Mouse (Mus musculus): ENCODE data around the gene Krt39. TPM values are rescaled to one million over a fixed set of nuclear protein-coding genes. Genes with fewer than 3 reads are reported as not detected.

Krt39 gene
- not detected in 2 replicates for total RNA-seq (2014; fragmentation: Nextera tagmentation)
- not detected in 2 replicates for total RNA-seq (2017)

DNA sequence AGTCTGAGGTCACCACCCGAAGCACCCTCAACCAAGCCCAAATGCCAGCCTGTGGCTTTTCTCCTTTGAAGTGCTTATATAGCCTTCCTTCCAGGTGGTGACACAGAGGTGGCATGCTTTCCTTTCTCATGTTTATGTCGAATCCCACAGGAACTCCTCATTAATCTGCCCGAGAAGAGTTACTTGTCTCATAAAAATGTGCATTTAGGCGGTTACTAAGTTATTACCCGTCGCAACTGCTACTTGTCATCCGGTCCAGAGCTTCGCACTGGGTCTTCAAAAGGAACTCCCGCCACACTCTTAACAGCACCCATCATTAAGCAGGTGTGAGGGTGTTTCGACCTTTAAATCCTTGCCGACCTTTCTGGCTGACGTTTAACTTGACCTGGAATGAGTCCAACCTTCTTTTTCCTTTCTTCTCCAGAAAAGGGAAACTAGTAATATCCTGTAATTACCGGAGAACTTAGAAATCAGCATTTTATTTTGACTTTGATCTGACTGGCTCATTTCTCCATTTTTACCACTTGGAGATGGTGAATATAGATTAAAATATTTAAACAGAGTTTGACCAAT, at the start of gene Krt39:
Gene Krt39, minus strand, starts transcription at position 51 of the 573 bp plus-strand sequence.
- ATAC-seq (replicated peaks; ENCODE audit: low FRiP score, low TSS enrichment, poor library complexity, severe bottlenecking) = no peak

DNA sequence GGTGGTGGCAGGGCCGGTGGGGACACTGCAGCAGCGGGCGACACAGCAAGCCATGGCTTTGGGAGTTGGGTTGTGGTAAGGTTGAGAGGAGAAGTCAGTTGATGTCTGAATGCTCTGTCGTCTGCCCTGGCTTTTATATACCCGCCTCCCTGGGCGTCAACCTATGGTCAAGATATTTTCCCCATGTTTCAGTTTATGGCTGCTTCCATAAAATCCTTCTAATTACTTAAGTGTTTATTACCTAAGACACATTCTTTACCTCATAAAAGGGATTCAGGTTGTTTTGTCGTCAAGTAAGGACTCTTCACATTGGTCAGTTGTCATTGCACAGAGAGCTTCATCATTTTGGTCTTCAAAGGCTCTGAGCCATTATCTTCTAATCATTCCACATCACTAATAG, 45.4 kb upstream of the Krt39 start, which contains the start of gene Krtap3-1:
Gene Krtap3-1, minus strand, starts transcription at position 101 of the 400 bp plus-strand sequence.
- ATAC-seq (replicated peaks; ENCODE audit: low FRiP score, low TSS enrichment, poor library complexity, severe bottlenecking) = no peak

DNA sequence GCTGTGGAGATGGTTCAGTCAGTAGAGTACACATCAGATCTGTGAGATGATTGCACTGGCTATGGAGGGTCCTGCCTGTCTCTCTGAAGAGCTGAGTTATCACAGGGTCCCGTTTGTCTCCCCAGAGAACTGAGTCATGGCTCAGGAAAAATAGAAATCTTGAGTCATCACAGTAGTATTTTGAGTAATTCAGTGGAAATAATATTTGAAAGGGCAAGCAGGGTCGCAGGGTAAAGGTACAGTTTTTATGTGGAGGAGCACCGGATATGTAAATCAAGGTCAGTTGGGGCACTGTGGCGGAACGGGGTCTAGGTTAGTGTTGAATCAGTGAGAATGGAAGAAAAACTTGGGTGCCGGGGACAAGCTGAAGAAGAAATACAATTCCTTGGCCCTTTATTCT, 41.4 kb upstream of the Krt39 start:
- no peak for ATAC-seq (replicated peaks; ENCODE audit: low FRiP score, low TSS enrichment, poor library complexity, severe bottlenecking)

DNA sequence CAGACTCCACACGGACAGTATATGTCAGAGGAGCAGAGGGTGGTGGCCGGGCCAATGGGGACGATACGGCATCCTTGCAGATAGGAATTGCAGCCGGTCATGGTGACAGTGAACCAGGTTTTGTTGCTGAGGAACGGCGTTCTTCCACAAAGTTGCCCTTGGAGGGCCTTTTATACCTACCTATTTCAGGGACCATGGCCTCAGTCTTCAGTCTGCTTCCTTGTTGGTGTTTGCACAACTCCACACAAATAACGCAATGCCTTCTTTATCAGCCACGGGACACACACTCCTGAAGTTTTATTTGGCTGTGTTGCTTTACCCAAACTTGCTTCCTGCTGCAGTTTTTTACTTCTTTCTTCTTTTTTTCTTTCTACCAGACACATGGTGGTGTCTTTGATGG, 38.2 kb upstream of the Krt39 start, which contains the start of gene Gm11939:
Gene Gm11939, minus strand, starts transcription at position 101 of the 400 bp plus-strand sequence.
- ATAC-seq (replicated peaks; ENCODE audit: low FRiP score, low TSS enrichment, poor library complexity, severe bottlenecking) = no peak

DNA sequence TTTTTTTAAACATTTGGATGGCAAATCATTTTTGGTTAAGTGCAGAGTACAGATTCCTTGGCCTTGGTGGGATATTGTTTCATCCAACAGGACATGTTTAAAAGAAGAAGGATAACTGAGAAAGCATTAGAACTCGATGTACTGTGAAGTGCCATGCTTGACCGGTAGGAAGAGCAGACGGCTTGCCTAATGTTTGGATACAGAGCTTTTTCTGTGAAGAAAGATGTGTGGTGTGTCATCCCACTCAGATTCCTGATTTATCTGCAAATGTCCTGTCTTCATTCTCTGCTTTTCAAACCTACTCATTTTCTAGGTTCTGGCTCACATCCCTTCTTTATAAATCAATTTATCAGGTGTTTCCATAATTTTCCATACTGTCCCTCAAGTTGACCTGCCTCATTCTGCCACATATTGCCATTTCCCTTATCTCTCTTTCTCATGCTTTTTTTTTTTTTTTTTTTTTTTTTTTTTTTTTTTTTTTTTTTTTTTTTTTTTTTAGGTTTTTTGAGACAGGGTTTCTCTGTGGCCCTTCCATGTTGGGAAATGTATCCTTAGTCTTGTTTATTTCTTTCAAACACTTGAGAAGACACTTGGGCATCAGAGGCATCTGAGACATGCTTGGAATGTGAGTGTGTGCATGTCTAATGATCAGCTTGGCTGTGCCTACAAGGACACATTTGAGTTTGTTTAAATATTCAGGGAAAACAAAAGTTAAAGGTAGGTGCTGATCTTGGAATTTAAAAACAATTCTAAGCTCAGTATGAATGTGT, 37.0 kb upstream of the Krt39 start:
- no peak for ATAC-seq (replicated peaks; ENCODE audit: low FRiP score, low TSS enrichment, poor library complexity, severe bottlenecking)

DNA sequence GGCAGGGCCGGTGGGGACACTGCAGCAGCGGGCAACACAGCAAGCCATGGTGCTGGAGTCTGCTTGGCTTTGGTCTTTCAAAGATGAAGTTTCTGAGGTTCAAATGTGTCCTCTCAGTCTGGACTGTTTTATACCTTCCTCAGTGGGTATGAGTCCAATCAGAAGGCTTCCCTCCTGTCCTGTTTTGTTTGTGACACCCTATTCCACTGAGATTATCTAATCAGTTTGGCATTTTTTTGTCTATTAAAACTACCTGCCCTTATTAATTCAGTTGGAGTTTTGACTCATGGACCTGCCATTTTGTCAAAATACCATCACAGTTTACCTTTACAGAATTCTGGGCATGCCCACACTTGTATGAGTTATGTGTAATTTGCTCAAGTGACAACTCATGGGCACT, 35.6 kb upstream of the Krt39 start, which contains the start of gene Krtap3-2:
Gene Krtap3-2, minus strand, starts transcription at position 101 of the 400 bp plus-strand sequence.
- no peak for ATAC-seq (replicated peaks; ENCODE audit: low FRiP score, low TSS enrichment, poor library complexity, severe bottlenecking)

DNA sequence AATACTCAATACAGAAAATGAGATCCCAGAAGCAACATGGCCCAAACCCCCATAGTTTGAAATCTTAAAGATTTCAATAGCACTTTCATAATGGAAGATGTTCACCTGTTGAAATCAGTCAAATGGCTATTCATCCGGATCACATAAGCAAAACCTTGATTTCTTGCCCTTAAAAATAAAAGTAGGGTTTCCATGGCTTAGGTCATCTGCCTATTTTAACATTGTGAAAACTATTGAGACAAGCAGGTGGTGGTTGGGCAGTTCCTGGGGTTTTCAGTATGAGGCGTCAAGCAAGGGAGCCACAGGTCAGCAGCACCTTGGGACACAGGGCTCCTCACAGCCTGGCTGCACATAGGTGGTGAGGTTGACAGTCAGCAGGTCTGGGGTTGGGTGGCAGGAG, 35.1 kb upstream of the Krt39 start:
- ATAC-seq (replicated peaks; ENCODE audit: low FRiP score, low TSS enrichment, poor library complexity, severe bottlenecking) = no peak

DNA sequence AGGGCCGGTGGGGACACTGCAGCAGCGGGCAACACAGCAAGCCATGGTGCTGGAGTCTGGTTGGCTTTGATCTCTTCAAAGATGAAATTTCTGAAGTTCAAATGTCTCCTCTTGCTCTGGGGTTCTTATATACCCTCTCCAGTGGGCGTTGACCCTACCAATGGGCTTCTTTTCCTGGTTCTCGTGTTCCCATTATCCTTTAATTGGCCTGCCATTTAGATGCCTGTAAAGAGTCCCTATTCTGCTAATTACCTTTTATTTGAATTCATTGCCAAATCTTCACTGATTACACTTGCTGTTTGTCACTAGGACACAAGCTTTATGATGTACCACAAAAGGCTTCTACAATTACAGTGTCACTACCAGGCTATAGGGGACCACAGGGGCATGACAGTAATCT, 29.6 kb upstream of the Krt39 start, which contains the start of gene Krtap3-3:
Gene Krtap3-3, minus strand, starts transcription at position 101 of the 400 bp plus-strand sequence.
- ATAC-seq (replicated peaks; ENCODE audit: low FRiP score, low TSS enrichment, poor library complexity, severe bottlenecking) = no peak

DNA sequence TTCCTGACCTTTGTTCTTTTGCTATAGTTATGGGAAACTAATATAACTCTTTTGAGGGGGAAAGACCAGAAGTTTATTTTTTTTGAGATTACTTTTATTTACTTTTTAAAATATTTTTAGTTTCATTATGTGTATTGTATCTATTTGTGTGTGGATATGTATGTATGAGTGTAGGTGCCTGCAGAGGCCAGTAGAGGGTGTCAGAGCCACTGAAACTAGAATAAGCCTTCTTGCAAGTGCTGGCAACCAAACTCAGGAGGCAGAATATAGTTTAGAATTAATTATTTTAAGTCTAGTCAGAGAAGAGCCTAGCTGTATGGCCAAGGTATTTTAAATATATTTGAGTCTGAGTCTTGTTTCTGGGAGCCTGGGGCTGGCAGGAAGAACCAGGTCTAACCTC, 26.8 kb upstream of the Krt39 start:
- ATAC-seq (replicated peaks; ENCODE audit: low FRiP score, low TSS enrichment, poor library complexity, severe bottlenecking) = no peak

DNA sequence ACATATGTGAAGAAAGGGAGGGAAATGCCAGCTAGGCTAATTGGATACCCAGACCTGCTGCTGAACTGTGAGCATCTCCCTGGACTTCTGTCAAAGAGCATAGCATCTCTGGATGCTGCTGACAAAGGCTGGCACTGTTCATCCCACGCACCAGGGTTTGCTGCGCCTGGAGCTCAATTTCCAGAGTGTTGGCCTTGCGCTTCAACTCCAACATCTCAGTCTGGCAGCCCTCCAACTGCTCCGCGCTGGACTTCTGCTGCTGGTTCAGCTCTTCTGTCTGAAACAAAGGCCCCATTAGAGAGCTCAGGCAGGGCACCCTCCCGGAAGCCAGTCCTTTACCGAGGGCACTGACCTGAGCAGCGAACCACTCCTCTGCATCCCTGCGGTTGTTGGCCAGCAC, 18.6 kb upstream of the Krt39 start:
- no peak for ATAC-seq (replicated peaks; ENCODE audit: low FRiP score, low TSS enrichment, poor library complexity, severe bottlenecking)

DNA sequence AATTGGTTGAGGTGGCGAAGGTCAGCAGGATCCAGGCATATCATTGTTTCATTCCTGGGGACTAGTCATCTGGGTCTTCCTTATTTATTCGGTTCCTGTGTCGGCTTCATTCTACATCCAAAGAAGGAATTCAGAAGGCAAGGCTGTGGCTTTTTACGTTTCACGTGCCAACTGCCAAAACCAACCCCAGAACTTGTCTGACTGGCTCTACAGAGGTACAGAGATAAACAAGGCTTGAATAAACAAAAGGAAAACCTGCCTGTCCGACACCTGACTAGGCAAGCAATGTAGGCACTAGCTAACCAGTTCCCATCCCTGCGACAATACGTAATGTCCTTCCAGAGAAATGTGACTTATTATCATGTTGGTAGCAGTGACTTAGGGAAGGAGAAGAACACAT, 7.0 kb downstream of the Krt39 start:
- no peak for ATAC-seq (replicated peaks; ENCODE audit: low FRiP score, low TSS enrichment, poor library complexity, severe bottlenecking)

DNA sequence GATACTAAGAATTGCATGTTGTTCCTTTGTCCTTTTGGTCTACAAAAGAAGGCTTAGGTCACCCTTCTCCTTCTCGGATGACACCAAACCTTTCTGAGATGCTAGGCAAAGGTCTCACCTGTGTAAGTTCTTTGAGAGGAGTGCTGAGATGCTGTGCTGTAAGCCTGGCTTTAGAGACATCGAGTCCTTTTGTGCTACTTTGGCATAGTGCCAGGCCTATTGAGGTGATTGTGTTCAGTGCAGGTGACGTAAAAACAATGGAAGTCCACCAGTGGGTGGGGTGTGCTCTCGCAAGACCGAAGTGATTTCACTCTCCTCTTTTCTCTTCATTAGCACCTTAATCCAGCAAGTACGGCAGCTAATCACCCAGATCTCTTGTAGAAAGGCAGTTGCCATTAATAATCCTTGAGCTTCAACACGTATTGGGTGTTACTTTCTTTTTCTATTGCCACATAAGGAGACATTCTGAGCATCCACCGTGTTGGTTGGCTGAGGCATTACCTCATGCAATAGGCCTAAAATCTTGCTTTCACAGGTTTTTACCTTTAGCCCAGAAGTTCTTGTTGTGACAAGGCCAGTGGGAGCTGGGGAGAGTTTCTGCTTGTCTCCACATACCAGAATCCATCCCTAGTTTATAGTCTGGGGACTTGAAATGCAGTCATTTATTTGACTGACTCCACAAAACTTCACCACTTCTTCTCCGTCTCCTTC, 20.9 kb downstream of the Krt39 start:
- no peak for ATAC-seq (replicated peaks; ENCODE audit: low FRiP score, low TSS enrichment, poor library complexity, severe bottlenecking)

DNA sequence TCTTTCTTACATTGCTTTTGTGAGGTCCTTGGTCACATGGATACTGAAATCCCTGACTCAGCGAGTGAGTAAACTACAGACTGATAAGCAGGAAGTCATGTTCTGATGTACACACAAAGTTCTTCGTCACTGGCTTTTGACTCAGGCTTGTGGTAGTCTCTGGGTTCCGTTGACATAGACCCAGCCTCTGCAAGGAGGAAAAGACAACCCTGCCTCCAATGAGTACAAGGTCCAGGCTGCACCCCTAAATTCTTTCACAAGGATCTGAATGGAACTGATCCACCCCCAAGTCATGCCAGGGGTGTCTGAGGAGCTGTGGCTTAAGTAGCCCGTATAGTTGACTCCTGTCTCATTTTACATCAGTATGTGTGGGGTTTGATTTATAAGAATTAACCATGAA, 24.7 kb downstream of the Krt39 start:
- no peak for ATAC-seq (replicated peaks; ENCODE audit: low FRiP score, low TSS enrichment, poor library complexity, severe bottlenecking)

DNA sequence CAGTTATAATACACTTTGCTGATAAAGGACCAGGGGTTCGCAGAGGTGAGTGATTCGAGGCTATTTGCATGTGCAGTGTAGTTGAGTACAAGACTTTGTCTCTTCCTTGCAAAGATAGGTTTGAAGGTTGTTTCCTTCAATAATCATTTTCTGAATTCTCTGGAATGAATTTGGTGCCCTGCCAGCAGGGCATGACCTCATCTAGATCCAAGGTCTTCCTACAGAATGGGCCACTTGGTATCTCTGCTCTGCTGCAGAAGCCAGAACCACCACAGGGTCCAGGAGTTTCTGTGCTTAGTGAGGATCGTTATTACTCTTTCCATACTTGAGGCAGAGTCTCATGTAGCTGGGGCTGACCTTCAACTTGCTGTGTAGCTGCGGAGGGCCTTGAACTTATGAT, 26.4 kb downstream of the Krt39 start:
- no peak for ATAC-seq (replicated peaks; ENCODE audit: low FRiP score, low TSS enrichment, poor library complexity, severe bottlenecking)

DNA sequence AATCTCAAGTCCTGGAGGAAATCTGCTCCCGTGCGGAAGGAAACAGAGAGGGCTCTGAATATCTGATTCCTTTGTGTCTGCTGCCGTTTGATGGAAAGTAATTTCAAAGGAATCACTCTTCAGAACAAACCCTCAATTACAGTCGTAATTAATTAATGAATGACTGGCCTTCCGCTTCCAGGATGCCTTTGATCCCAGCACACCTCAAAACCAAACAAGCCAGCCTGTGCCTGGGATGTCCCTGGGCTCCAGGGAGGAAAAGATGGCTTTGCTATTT, 27.6 kb downstream of the Krt39 start:
- no peak for ATAC-seq (replicated peaks; ENCODE audit: low FRiP score, low TSS enrichment, poor library complexity, severe bottlenecking)

DNA sequence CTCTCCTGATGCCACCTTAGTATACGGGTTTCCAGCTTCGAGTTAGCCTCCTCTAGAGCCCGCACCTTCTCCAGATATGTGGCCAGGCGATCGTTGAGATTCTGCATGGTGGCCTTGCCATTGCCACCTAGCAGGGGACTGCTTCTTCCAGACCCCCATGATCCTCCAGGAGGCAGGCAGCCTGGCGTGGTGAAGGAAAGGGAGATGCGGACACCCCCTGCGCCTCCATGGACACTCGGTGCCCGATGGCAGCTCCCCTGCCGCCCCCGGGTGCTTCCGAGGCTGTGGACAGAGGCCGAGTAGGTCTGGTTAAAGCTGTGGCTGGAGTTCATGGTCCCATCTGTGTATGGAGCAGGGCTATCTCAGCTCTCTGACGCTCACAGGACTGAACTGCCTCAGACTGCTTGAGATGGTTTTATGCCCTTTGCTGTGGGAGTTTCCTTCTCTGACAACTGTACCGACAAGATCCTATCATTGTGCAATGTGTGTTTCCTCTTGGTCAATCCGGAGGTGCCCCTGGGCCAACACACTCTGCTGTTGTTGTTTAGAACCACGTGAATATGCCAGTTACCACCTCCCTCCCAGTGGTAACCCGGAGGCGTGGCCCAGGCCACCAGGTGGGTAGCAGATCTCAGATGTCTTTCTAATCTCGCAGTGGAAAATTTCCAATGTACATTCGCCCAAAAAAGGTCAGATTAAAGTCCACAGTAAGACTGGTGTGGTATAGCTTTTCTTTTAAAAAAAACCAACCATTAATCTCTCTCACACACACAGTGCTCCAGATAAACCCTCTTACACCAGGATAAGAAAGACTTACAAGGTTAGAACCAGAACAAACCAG, 28.2 kb downstream of the Krt39 start, which contains the start of gene Krt23:
Gene Krt23, minus strand, starts transcription at position 405 of the 841 bp plus-strand sequence.
- no peak for ATAC-seq (replicated peaks; ENCODE audit: low FRiP score, low TSS enrichment, poor library complexity, severe bottlenecking)

DNA sequence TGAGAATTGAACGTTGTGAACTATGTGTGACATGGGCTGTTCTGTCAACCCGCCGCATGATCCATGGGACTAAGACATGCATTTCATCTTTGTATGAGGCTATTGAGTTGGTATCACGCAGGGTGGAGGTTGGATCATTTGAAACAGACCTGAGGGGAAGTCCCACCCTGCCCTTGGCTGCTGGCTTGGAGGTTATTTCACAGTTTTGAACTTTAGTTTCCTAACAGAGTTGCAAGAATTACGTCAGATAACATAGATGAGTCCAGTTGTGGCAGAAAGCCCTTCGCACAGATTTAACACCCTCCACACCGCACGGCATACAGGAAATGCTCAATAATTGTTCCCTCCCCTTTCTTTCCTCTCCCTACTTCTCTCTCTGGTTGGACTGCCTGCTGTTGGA, 30.1 kb downstream of the Krt39 start:
- ATAC-seq (replicated peaks; ENCODE audit: low FRiP score, low TSS enrichment, poor library complexity, severe bottlenecking) = no peak

DNA sequence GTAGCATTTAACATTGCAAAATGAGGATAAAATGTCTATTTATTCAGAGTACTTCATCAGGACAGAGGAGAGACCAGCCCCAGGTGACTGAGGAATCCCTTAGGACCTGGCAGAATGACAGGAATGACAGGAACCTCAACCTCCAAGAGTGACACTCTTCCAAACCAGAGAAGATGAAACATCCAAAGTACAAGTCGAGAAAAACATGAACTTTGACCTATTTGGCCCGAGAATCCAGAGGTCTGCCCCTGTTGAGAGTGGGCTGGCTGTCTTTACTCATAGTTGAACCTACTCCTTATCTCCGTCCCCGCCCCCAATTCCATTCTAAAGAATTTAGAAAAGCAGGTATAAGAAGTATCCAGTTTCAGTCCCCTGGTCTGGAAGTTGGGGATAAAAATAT, 30.5 kb downstream of the Krt39 start:
- ATAC-seq (replicated peaks; ENCODE audit: low FRiP score, low TSS enrichment, poor library complexity, severe bottlenecking) = no peak

DNA sequence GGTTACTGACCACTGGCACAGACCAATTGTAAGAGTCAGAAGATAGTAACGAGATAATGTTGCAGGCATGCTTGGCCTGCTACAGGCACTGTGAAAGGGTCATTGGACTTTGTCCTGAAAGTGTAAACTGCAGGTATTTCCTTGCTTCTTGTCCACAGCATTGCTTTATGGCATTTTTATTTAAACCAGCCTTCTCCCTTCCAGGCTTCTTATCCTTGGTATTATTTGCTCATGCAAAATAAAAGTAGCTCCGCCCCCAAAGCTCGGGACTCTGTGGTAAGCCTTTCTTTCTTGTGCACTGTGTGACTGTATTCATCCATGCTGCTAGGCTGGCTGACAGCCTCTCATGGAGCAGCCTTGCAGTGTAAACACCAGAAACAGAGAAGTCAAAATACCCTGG, 31.9 kb downstream of the Krt39 start:
- no peak for ATAC-seq (replicated peaks; ENCODE audit: low FRiP score, low TSS enrichment, poor library complexity, severe bottlenecking)

DNA sequence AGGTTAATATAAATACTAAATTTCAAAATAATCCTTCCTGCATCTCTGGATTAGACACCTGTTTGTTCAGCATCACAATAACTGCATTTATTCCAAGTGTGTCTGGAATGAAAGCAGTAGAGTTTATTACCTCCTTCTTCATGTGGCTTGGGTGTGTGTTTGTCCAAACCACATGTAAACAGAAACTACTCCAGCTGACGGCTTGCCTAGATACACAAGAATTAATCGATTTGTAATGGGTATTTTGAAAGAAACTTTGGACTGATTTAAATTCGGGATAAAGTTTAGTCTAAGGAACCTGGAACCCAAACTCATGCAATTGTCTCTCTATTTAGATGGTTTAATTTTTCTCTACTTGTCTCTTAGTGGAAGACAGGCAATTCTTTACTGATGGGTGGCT, 46.2 kb downstream of the Krt39 start:
- ATAC-seq (replicated peaks; ENCODE audit: low FRiP score, low TSS enrichment, poor library complexity, severe bottlenecking) = no peak
